Mouse (Mus musculus) thymus, postnatal 36 days (tissue): ENCODE results near the gene Emc10.

Experiments
- DNase-seq, 2 experiments: peaks; one replicate each; pipeline ENCODE4 v3.0.0; 2022; ENCODE audit warnings: mixed read lengths in 2 of 2

Gene Emc10

GRCm38 (mm10) chr7:44495992-44496770, at the start of gene Emc10, which contains the start of gene Fam71e1:
Emc10 (minus strand) TSS chr7:44496529.
Fam71e1 (plus strand) TSS chr7:44496581.
- peak; percentile 97 to 99 for DNase-seq

- peak in 1 of 2 experiments; percentile 56 for DNase-seq
Measured at GRCm38 (mm10) chr7:44543071-44543470, 46.7 kb upstream of the Emc10 start.

- peak in 1 of 2 experiments; percentile 31 for DNase-seq
Measured at GRCm38 (mm10) chr7:44542555-44542954, 46.2 kb upstream of the Emc10 start.

GRCm38 (mm10) chr7:44538756-44539624, 42.7 kb upstream of the Emc10 start:
- DNase-seq: no peak

GRCm38 (mm10) chr7:44537496-44537895, 41.2 kb upstream of the Emc10 start:
- no peak for DNase-seq

- no peak for DNase-seq
Measured at GRCm38 (mm10) chr7:44537009-44537408, 40.7 kb upstream of the Emc10 start.

- DNase-seq: no peak
Measured at GRCm38 (mm10) chr7:44536590-44536968, 40.2 kb upstream of the Emc10 start.

GRCm38 (mm10) chr7:44535657-44536589, 39.6 kb upstream of the Emc10 start:
- DNase-seq: no peak

- DNase-seq: no peak
Measured at GRCm38 (mm10) chr7:44534656-44535441, 38.5 kb upstream of the Emc10 start.

GRCm38 (mm10) chr7:44534242-44534641, 37.9 kb upstream of the Emc10 start:
- DNase-seq: no peak

GRCm38 (mm10) chr7:44533746-44534045, 37.4 kb upstream of the Emc10 start:
- no peak for DNase-seq

- no peak for DNase-seq
Measured at GRCm38 (mm10) chr7:44532918-44533745, 36.8 kb upstream of the Emc10 start.

- DNase-seq: no peak
Measured at GRCm38 (mm10) chr7:44531946-44532732, 35.8 kb upstream of the Emc10 start, which contains the start of gene Spib. Spib (minus strand) TSS chr7:44532071.

GRCm38 (mm10) chr7:44531207-44531606, 34.9 kb upstream of the Emc10 start:
- DNase-seq: no peak

GRCm38 (mm10) chr7:44530507-44530906, 34.2 kb upstream of the Emc10 start:
- no peak for DNase-seq

- no peak for DNase-seq
Measured at GRCm38 (mm10) chr7:44529518-44529917, 33.2 kb upstream of the Emc10 start.

- peak; percentile 82 to 85 for DNase-seq
Measured at GRCm38 (mm10) chr7:44527483-44528398, 31.4 kb upstream of the Emc10 start.

GRCm38 (mm10) chr7:44526414-44527154, 30.3 kb upstream of the Emc10 start:
- DNase-seq: no peak
